Mouse (Mus musculus): ENCODE data around the gene H2afy. TPM values are rescaled to one million over a fixed set of nuclear protein-coding genes. Genes with fewer than 3 reads are reported as not detected.

The H2afy gene
- polyA plus RNA-seq, 1 experiment from 2014 or later = 109 TPM

DNA sequence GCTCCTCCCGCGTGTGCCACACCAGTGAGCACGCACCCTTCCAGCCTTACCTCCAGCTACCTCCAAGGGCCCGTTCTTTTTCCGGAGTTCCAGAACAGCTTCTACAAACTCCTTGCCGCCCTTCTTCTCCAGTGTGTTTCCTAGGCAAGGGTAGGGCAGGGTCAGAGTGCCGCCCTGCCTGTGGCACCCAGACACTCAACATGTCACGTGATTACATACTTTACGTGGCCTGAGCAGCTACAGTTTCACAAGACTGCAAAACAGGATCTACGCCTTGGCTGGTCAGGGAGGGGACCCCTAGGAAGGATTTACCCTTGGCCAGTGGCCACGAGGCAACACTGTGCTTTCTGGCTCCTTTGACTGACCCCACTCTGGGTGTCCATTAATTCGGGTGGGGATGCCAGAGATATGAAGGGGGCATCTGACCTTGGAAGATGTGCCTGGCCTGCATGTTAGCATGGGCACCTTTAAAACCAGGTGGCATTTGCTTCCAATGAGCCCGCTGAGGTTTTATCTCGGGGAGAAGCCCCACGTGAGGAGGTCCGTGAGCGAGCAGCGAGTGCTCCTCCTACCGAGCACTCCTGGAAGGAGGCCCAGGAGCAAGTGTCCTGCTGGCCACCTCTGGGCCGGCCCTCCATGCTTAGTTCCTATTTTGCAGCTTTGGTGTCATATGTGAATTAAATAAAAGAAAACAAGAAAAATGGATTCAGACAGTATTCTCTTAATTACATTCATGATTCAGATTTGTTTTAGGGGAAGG is 51.8 kb downstream of the H2afy start:
- WGBS (ENCODE audit: insufficient replicate concordance) = 84% methylated on average over 20 of the region's 20 CpGs
- H3K27me3 ChIP-seq = no peaks in the 10 kb centered on the region
- H3K9me3 ChIP-seq (replicated peaks) = no peaks in the 10 kb centered on the region
- no peak overlapping the region for H3K27ac ChIP-seq
- H3K4me3 ChIP-seq (replicated peaks) = no peak overlapping the region
- no peaks in the 10 kb centered on the region for H3K4me1 ChIP-seq (replicated peaks)
- ATAC-seq (ENCODE audit: low read depth) (no peak), DNase-seq (no peak)
- peaks cover 92% of the 10 kb centered on the region for H3K36me3 ChIP-seq
- H3K9ac ChIP-seq = no peak overlapping the region
- H3K4me2 ChIP-seq = no peak overlapping the region

DNA sequence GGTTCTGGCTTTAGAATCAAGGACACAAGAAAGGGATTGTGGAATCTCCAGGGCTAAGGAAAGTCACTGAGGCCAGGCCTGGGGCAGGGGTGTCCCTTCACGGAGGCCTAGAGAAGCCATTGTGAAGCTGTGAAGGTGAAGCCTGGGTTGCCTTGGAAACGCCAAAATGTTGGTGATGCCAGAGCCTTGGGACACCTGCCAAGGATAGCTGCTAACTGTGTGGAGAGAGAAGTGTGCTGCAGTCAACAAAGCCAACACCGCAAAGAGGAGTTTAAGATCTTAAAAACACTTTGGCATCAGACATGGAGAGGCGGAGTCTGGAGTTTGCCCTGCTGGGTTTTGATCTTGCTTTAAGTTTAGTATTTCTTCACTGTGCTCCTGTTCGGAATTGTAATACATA is 54.5 kb downstream of the H2afy start:
- no peak for ATAC-seq (ENCODE audit: low read depth)
- no peak overlapping the region for H3K4me3 ChIP-seq (replicated peaks)
- H3K27ac ChIP-seq = no peak overlapping the region
- H3K4me2 ChIP-seq = no peak overlapping the region
- WGBS (ENCODE audit: insufficient replicate concordance) = 80% methylated on average over 5 of the region's 5 CpGs
- no peaks in the 10 kb centered on the region for H3K9me3 ChIP-seq (replicated peaks)
- no peaks in the 10 kb centered on the region for H3K4me1 ChIP-seq (replicated peaks)
- peaks cover 92% of the 10 kb centered on the region for H3K36me3 ChIP-seq
- H3K9ac ChIP-seq = no peak overlapping the region
- no peaks in the 10 kb centered on the region for H3K27me3 ChIP-seq
- no peak for DNase-seq

DNA sequence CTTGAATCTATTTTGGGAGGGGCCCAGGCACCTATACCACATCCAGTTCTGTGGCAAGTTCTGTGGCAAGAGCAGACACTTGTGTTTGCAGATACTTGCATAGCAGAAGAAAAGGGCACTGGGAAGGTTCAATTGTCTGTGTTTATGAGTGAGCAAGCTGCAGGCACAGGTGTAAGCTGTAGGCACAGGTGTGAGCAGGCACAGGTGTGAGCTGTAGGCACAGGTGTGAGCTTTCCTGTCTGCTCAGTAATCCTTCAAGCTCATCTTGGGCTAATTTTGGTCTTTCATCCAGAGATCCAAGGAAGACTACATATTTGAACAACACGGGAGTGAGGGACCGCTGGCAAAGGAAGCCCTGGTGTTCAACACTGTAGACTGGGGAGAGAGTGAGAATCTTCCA is 56.5 kb downstream of the H2afy start:
- Histone ChIP-seq H3K4me1 (replicated peaks) (no peaks in the 10 kb centered on the region), H3K27me3 (no peaks in the 10 kb centered on the region), H3K9me3 (replicated peaks) (no peaks in the 10 kb centered on the region), H3K9ac (no peak overlapping the region), H3K27ac (no peak overlapping the region), H3K4me3 (replicated peaks) (no peak overlapping the region), H3K36me3 (peaks cover 99% of the 10 kb centered on the region), H3K4me2 (no peak overlapping the region)
- WGBS (ENCODE audit: insufficient replicate concordance) = 90% methylated on average over 2 of the region's 2 CpGs
- no peak for DNase-seq
- no peak for ATAC-seq (ENCODE audit: low read depth)

DNA sequence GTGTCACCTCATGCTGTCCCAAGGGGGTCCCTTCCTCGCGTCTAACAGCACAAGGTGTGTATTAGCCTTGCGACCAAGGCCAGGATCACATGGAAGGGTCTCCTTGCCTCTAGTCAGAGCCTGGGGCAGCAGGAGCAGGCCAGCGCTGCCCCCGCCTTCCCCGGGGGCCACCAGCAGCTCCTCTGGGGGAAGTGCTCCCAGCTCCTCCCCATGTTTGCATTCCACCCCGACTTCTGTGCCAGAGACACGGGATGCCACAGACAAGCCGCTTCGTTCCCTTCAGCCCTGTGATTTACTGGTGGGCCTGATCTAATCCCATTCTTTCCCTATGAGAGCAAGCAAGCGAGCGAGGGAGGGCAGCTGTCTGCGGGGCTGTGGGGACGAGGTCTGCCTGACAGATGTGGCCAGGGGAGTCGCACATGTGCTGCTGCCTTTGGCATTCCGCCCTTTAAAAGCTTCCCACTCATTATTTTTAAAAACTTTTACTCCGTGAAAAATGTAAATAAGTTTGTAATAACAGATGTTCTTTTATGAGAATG is 57.4 kb downstream of the H2afy start:
- Histone ChIP-seq H3K4me1 (replicated peaks) (no peaks in the 10 kb centered on the region), H3K27ac (no peak overlapping the region), H3K4me2 (no peak overlapping the region), H3K4me3 (replicated peaks) (no peak overlapping the region), H3K9me3 (replicated peaks) (no peaks in the 10 kb centered on the region), H3K9ac (no peak overlapping the region), H3K36me3 (peaks cover 99% of the 10 kb centered on the region), H3K27me3 (no peaks in the 10 kb centered on the region)
- DNase-seq = no peak
- no peak for ATAC-seq (ENCODE audit: low read depth)
- WGBS (ENCODE audit: insufficient replicate concordance) = 82% methylated on average over 17 of the region's 17 CpGs

DNA sequence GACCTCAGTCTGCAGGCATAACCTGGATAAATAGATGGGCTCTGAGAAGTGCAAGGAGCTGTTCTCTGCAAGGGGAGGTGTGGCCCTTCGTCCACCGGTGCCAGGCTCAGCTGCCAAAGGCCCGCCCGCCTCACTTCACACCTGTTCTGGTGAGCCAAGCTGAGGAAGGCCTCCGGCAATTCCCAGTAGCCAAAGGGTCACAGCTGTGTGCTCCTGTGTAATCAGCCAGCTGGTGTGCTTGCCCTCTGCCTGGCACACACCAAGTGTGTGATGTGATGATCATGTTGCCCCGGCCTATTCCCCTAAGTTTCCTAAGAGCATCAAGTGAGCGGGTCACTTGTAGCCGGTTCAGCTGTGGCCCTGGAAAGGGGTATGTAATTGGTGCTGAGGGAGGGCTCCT is 60.2 kb downstream of the H2afy start:
- DNase-seq (no peak), ATAC-seq (ENCODE audit: low read depth) (no peak)
- 82% methylated on average over 8 of the region's 8 CpGs for WGBS (ENCODE audit: insufficient replicate concordance)
- Histone ChIP-seq H3K27me3 (no peaks in the 10 kb centered on the region), H3K4me2 (no peak overlapping the region), H3K36me3 (peaks cover 92% of the 10 kb centered on the region), H3K9ac (no peak overlapping the region), H3K4me1 (replicated peaks) (no peaks in the 10 kb centered on the region), H3K4me3 (replicated peaks) (no peak overlapping the region), H3K27ac (no peak overlapping the region), H3K9me3 (replicated peaks) (no peaks in the 10 kb centered on the region)

DNA sequence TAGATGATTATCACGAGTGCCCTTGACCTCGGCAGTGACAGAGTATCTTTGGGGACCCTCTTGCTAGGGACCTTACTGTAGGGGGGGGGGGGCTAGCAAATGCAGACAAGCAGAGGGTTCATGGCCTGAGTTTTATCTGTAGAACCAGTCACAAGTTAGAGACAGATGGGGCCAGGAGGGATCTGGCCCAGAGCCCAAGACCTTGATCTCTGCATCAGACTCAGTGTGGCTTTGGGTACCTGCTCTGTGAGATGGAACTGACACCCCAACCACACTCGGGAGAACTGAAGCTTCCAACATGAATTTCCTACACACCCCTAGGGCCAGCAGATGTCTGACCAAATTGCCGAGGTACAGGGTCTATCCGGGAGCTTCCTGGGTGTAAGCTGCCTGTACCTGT is 63.0 kb downstream of the H2afy start:
- no peak overlapping the region for H3K4me2 ChIP-seq

DNA sequence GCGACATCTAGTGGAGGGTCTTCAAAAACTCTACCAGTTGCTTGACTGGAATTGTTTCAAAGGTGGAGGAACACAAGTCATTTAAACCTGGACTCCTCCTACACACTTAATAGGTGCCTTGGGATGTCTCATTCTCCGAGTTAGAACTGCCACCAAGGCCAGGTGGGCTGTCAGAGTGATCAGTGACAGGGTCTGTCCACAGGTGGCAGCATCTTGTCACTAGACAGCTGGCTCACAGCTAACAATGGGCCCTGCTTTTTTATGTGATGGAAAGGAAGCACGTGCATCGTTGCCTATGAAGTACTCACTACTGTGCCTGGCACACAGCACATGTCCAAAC is 63.9 kb downstream of the H2afy start:
- no peak for DNase-seq
- H3K4me2 ChIP-seq = no peak overlapping the region
- no peaks in the 10 kb centered on the region for H3K4me1 ChIP-seq (replicated peaks)
- WGBS (ENCODE audit: insufficient replicate concordance) = 56% methylated on average over 4 of the region's 4 CpGs
- H3K27ac ChIP-seq = no peak overlapping the region
- no peaks in the 10 kb centered on the region for H3K27me3 ChIP-seq
- H3K9me3 ChIP-seq (replicated peaks) = no peaks in the 10 kb centered on the region
- H3K36me3 ChIP-seq = peaks cover 57% of the 10 kb centered on the region
- no peak for ATAC-seq (ENCODE audit: low read depth)
- no peak overlapping the region for H3K9ac ChIP-seq
- no peak overlapping the region for H3K4me3 ChIP-seq (replicated peaks)

More for the DNA sequence above, 63.0 kb downstream of the H2afy start:
- WGBS (ENCODE audit: insufficient replicate concordance) = 66% methylated on average over 5 of the region's 5 CpGs
- H3K4me3 ChIP-seq (replicated peaks) = no peak overlapping the region
- no peak for ATAC-seq (ENCODE audit: low read depth)
- H3K27me3 ChIP-seq = no peaks in the 10 kb centered on the region
- peaks cover 67% of the 10 kb centered on the region for H3K36me3 ChIP-seq
- H3K9ac ChIP-seq = no peak overlapping the region
- DNase-seq = no peak
- H3K9me3 ChIP-seq (replicated peaks) = no peaks in the 10 kb centered on the region
- no peaks in the 10 kb centered on the region for H3K4me1 ChIP-seq (replicated peaks)
- H3K27ac ChIP-seq = no peak overlapping the region

DNA sequence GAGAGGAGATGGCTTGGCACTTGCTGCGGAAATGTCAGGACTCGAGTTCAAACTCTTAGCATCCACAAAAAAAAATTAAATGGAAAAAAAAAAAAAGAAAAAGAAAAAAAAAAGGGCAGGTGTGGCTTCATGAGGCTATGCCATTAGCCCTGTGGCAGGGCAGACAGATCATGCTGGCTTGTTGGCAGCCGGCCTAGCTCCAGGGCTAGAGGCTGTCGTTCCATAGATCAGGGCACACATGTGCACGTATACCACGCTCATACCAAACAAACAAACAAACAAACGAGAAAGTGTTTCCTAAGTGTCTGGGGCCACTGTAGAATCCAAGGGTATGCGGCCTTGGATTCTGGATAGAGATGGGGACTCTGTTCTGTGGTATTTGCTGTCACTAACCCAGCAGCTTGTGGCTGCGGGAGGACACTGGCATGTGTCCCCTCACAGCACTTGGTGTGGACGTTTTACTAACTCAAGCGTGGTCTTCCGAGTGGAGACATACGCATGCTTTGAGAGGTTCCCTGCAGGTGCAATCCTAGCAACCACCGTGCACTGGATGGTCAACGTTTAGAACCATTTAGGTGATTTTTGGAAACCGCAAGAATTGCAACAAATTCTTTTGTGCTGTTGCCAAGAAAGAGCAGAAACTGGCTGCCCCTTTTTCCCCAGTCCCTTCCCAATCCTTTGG is 64.4 kb downstream of the H2afy start:
- no peak overlapping the region for H3K4me3 ChIP-seq (replicated peaks)
- H3K9me3 ChIP-seq (replicated peaks) = no peaks in the 10 kb centered on the region
- H3K27ac ChIP-seq = no peak overlapping the region
- WGBS (ENCODE audit: insufficient replicate concordance) = 79% methylated on average over 16 of the region's 16 CpGs
- H3K9ac ChIP-seq = no peak overlapping the region
- ATAC-seq (ENCODE audit: low read depth) = no peak
- peaks cover 52% of the 10 kb centered on the region for H3K36me3 ChIP-seq
- no peaks in the 10 kb centered on the region for H3K27me3 ChIP-seq
- H3K4me1 ChIP-seq (replicated peaks) = no peaks in the 10 kb centered on the region
- no peak for DNase-seq
- no peak overlapping the region for H3K4me2 ChIP-seq

DNA sequence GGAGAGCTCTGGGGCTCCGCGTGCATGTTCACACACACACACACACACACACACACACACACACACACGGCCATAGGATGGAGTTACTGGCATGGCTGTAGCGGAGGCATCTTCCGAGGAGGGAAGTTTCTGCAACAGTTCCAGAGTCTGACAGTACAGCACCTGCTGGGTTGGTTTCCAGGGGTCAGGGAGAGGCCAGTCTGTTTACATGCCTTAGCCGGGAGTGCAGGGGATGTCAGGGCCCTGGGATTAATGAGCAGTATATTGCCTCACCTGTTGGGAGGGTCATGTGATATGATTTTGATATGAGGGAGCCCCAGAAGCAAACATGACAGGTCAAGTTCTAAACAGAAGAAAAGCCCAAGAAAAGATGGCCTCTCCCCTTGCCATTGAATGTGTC is 66.5 kb downstream of the H2afy start:
- WGBS (ENCODE audit: insufficient replicate concordance) = 74% methylated on average over 6 of the region's 6 CpGs
- H3K9ac ChIP-seq = no peak overlapping the region
- ATAC-seq (ENCODE audit: low read depth) (no peak), DNase-seq (no peak)
- no peak overlapping the region for H3K4me3 ChIP-seq (replicated peaks)
- H3K36me3 ChIP-seq = peaks cover 31% of the 10 kb centered on the region
- H3K27ac ChIP-seq = no peak overlapping the region
- no peak overlapping the region for H3K4me2 ChIP-seq
- H3K9me3 ChIP-seq (replicated peaks) = no peaks in the 10 kb centered on the region
- H3K4me1 ChIP-seq (replicated peaks) = no peaks in the 10 kb centered on the region
- H3K27me3 ChIP-seq = no peaks in the 10 kb centered on the region

DNA sequence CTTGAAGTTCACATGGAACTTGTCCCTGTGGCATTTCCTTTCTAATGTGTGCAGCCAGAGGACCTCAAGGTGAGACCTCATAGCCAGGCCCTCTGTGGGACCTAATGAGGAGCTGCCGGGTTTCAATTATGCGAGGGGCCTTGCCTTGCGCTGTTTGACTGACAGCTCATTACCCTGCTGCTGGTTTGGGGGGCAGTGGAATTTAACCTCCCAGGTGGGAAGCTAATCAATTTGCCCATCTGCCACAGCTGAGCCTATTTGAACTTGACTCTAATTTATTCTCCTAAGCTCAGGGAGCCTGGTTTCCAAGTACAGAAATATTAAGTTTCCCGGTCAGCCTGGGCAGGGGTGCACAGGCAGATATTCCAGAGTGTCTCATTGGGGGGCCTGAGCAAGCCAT is 67.6 kb downstream of the H2afy start:
- Histone ChIP-seq H3K27ac (no peak overlapping the region), H3K36me3 (peaks cover 21% of the 10 kb centered on the region), H3K9me3 (replicated peaks) (no peaks in the 10 kb centered on the region), H3K27me3 (no peaks in the 10 kb centered on the region), H3K4me1 (replicated peaks) (0 out of 2 replicates have a peak, but pooled peaks cover under 1% of the 10 kb centered on the region), H3K4me3 (replicated peaks) (no peak overlapping the region), H3K9ac (no peak overlapping the region), H3K4me2 (no peak overlapping the region)
- ATAC-seq (ENCODE audit: low read depth) = no peak
- no peak for DNase-seq
- 78% methylated on average over 4 of the region's 4 CpGs for WGBS (ENCODE audit: insufficient replicate concordance)

DNA sequence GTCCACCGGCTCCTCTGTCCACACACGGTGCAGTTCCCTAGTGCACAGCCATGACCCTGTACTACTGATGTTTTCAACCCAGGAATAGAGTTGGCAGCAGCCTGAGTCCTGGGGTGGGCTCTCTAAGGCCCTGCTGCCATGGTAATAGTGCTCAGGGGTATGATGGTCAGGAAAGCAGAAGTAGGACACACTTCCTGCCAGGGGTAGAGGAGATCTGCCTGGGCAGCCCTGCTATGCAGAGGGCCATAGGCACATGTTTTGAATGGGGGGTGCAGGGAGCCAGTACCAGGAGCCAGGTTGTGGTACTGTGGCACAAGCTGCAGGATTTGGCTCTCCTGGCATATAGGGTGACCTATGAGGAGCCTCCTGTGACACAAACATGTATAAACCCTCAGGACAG is 69.3 kb downstream of the H2afy start:
- Histone ChIP-seq H3K36me3 (peaks cover 11% of the 10 kb centered on the region; the same call in 1 of the 2 replicates), H3K9me3 (replicated peaks) (no peaks in the 10 kb centered on the region), H3K4me1 (replicated peaks) (0 out of 2 replicates have a peak, but pooled peaks cover 3% of the 10 kb centered on the region), H3K9ac (no peak overlapping the region), H3K4me3 (replicated peaks) (no peak overlapping the region), H3K27me3 (no peaks in the 10 kb centered on the region), H3K27ac (no peak overlapping the region), H3K4me2 (no peak overlapping the region)
- 79% methylated on average over 2 of the region's 2 CpGs for WGBS (ENCODE audit: insufficient replicate concordance)
- ATAC-seq (ENCODE audit: low read depth) (no peak), DNase-seq (no peak)
